Mouse (Mus musculus): ENCODE data around the gene Pax5. TPM values are rescaled to one million over a fixed set of nuclear protein-coding genes. Genes with fewer than 3 reads are reported as not detected.

Pax5 gene
- total and polyA plus RNA-seq, 3 experiments = not detected

- Histone ChIP-seq H3K27me3 (ENCODE audit: control insufficient read depth in 1 of 2, insufficient read depth in 2 of 2, low read length in 2 of 2) (peaks cover 0 to 3% of the 10 kb centered on the region in 2 experiments; a peak in 2 of 4 replicates), H3K27ac (ENCODE audit: control insufficient read depth, low read depth, low read length) (no peak overlapping the region), H3K79me2 (ENCODE audit: control insufficient read depth, insufficient read depth, low read length, poor library complexity) (no peaks in the 10 kb centered on the region), H3K4me3 (ENCODE audit: control insufficient read depth in 1 of 2, insufficient read depth in 1 of 2, low read depth in 2 of 2, low read length in 2 of 2) (no peak overlapping the region), H3K4me1 (ENCODE audit: control insufficient read depth in 1 of 2, insufficient read depth in 2 of 2, low read length in 2 of 2) (no peaks in the 10 kb centered on the region), H3K36me3 (ENCODE audit: control insufficient read depth in 1 of 2, insufficient read depth in 2 of 2, low read length in 2 of 2) (no peaks in the 10 kb centered on the region), H3K9ac (ENCODE audit: control insufficient read depth, low read depth, low read length, poor library complexity, severe bottlenecking) (no peak overlapping the region), H3K9me3 (replicated peaks; ENCODE audit: insufficient read depth, low read length) (no peaks in the 10 kb centered on the region)
- TF ChIP-seq NELFE (IDR thresholded peaks at IDR 0.05; ENCODE audit: low read depth, low read length) (no peak), E2F4 (IDR thresholded peaks at IDR 0.05; ENCODE audit: borderline replicate concordance, low read depth, low read length) (no peak), ELF1 (IDR thresholded peaks at IDR 0.05; ENCODE audit: low read depth, low read length) (no peak), ZMIZ1 (IDR thresholded peaks at IDR 0.05; ENCODE audit: low read depth, low read length) (no peak), MAFK (IDR thresholded peaks at IDR 0.05; ENCODE audit: borderline replicate concordance, low read depth, low read length) (no peak), ZKSCAN1 (IDR thresholded peaks at IDR 0.05; ENCODE audit: low read depth, low read length) (no peak), KAT2A (conservative IDR thresholded peaks at IDR 0.05; ENCODE audit: low read depth, low read length) (no peak), POLR2AphosphoS2 (IDR thresholded peaks at IDR 0.05; ENCODE audit: low read length) (no peak), CHD1 (IDR thresholded peaks at IDR 0.05; ENCODE audit: low read depth, low read length) (no peak), UBTF (IDR thresholded peaks at IDR 0.05; ENCODE audit: borderline replicate concordance, insufficient read depth, low read depth, low read length) (no peak), EP300 (IDR thresholded peaks at IDR 0.05; ENCODE audit: low read depth in 1 of 2, low read length in 2 of 2) (no peak), MEF2A (IDR thresholded peaks at IDR 0.05; ENCODE audit: extremely low read depth, insufficient replicate concordance, low read depth, low read length, poor library complexity, severe bottlenecking) (no peak), ZC3H11A (IDR thresholded peaks at IDR 0.05; ENCODE audit: low read depth, low read length) (no peak), TAL1 (IDR thresholded peaks at IDR 0.05; ENCODE audit: low read length) (no peak), SIN3A (IDR thresholded peaks at IDR 0.05; ENCODE audit: low read length) (no peak), POLR2AphosphoS5 (IDR thresholded peaks at IDR 0.05; ENCODE audit: borderline replicate concordance, low read depth, low read length) (no peak)
- DNase-seq (ENCODE audit: low read depth, low spot score) = no peak
Observed at GRCm38 (mm10) chr4:44705151-44705550, 5.1 kb downstream of the Pax5 start.

GRCm38 (mm10) chr4:44704369-44704745, 5.9 kb downstream of the Pax5 start:
- Histone ChIP-seq H3K36me3 (ENCODE audit: control insufficient read depth in 1 of 2, insufficient read depth in 2 of 2, low read length in 2 of 2) (no peaks in the 10 kb centered on the region), H3K4me1 (ENCODE audit: control insufficient read depth in 1 of 2, insufficient read depth in 2 of 2, low read length in 2 of 2) (no peaks in the 10 kb centered on the region)

More at GRCm38 (mm10) chr4:44704369-44704745, 5.9 kb downstream of the Pax5 start:
- Histone ChIP-seq H3K27me3 (ENCODE audit: control insufficient read depth in 1 of 2, insufficient read depth in 2 of 2, low read length in 2 of 2) (peaks cover 0 to 6% of the 10 kb centered on the region in 2 experiments; a peak in 3 of 4 replicates), H3K27ac (ENCODE audit: control insufficient read depth, low read depth, low read length) (no peak overlapping the region), H3K9ac (ENCODE audit: control insufficient read depth, low read depth, low read length, poor library complexity, severe bottlenecking) (no peak overlapping the region), H3K79me2 (ENCODE audit: control insufficient read depth, insufficient read depth, low read length, poor library complexity) (no peaks in the 10 kb centered on the region), H3K4me3 (ENCODE audit: control insufficient read depth in 1 of 2, insufficient read depth in 1 of 2, low read depth in 2 of 2, low read length in 2 of 2) (no peak overlapping the region), H3K9me3 (replicated peaks; ENCODE audit: insufficient read depth, low read length) (no peaks in the 10 kb centered on the region)
- TF ChIP-seq POLR2A (IDR thresholded peaks at IDR 0.05; ENCODE audit: control insufficient read depth in 1 of 2, insufficient read depth in 1 of 2, low read depth in 1 of 2, low read length in 2 of 2, poor library complexity in 1 of 2) = no peak
- no peak for TF ChIP-seq ELF1 (IDR thresholded peaks at IDR 0.05; ENCODE audit: low read depth, low read length)
- TF ChIP-seq MAFK (IDR thresholded peaks at IDR 0.05; ENCODE audit: borderline replicate concordance, low read depth, low read length) = no peak
- TF ChIP-seq MYB (IDR thresholded peaks at IDR 0.05; ENCODE audit: low read depth, low read length) = no peak
- DNase-seq (ENCODE audit: low read depth, low spot score) = no peak

Data from MEL (cell line).